Mouse (Mus musculus) embryonic facial prominence, embryonic 15.5 days (tissue): Measurements from ENCODE around the gene Sytl3. TPM values are rescaled to one million over a fixed set of nuclear protein-coding genes. Genes with fewer than 3 reads are reported as not detected.

Source experiments
- ATAC-seq: fragments of 200-750 bp; cut with Nextera tagmentation; 2 replicates; pipeline ENCODE4 v1.8.0; 2017; ENCODE audit warnings: low read depth, moderate TSS enrichment; ENCODE audit not compliant: insufficient number of reproducible peaks, low FRiP score, low TSS enrichment
- H3K27ac ChIP-seq: fragments of 300-500 bp; sonication (generic); replicated peaks from 2 replicates; pipeline ENCODE4 v1.5.1; 2015; ENCODE audit warnings: mild to moderate bottlenecking, inconsistent platforms
- H3K27me3 ChIP-seq: fragments of 300-500 bp; sonication (generic); 2 replicates; pipeline ENCODE4 v1.6.1; 2015; ENCODE audit warnings: inconsistent platforms
- H3K36me3 ChIP-seq: fragments of 300-500 bp; sonication (generic); 2 replicates; pipeline ENCODE4 v1.6.1; 2015; ENCODE audit warnings: mild to moderate bottlenecking, inconsistent platforms
- H3K4me1 ChIP-seq: fragments of 300-500 bp; sonication (generic); 2 replicates; pipeline ENCODE4 v1.6.1; 2015; ENCODE audit warnings: inconsistent platforms
- H3K4me2 ChIP-seq: fragments of 300-500 bp; sonication (generic); replicated peaks from 2 replicates; pipeline ENCODE4 v1.6.1; 2015; ENCODE audit warnings: mild to moderate bottlenecking, inconsistent platforms
- H3K4me3 ChIP-seq: fragments of 300-500 bp; sonication (generic); replicated peaks from 2 replicates; pipeline ENCODE4 v1.5.1; 2015; ENCODE audit warnings: mild to moderate bottlenecking, inconsistent platforms
- H3K9ac ChIP-seq: fragments of 300-500 bp; sonication (generic); 2 replicates; pipeline ENCODE4 v1.6.1; 2015; ENCODE audit warnings: inconsistent platforms
- H3K9me3 ChIP-seq: fragments of 300-500 bp; sonication (generic); replicated peaks from 2 replicates; pipeline ENCODE4 v1.6.1; 2016; ENCODE audit warnings: inconsistent platforms
- WGBS: fragments of 180-500 bp; shearing (Covaris S2); methylation state at CpG from one replicate; pipeline ENCODE4 v1.1.7; 2015; 5-methylcytosine and 5-hydroxymethylcytosine counted together
- polyA plus RNA-seq: library from polyadenylated mRNA; unstranded; fragments of >200 nt; fragmentation: Nextera tagmentation; extraction: Ambion mirVana; gene quantifications from 2 replicates; pipeline ENCODE4 v1.2.1, GENCODE M21; 2015

Sytl3 gene
- polyA plus RNA-seq, 1 experiment from 2014 or later = 1.3 TPM

DNA sequence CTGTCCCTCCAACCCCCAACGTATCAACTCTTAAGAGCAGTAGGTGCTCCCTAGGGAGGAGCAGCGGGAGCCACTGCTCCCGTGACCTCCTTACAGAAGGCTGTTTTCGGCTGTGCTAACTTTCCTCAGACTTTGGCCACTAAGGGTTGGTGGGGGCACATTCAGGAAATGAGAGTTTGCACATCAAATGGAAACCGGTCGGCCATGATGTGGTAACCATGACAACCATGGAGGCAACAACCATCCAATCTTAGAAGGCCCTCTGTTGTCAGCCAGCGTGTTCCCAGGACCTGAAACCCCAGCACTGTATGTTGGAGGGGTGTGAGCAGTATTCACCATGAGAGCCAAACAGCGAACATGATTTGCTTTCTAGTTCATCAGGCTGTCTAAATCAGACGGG, 116.3 kb downstream of the Sytl3 start:
- Histone ChIP-seq H3K27ac (no peak overlapping the region), H3K36me3 (no peaks in the 10 kb centered on the region), H3K27me3 (peaks cover 4% of the 10 kb centered on the region; the same call in 1 of the 2 replicates), H3K4me2 (no peak overlapping the region), H3K9ac (no peak overlapping the region), H3K4me1 (peaks cover 18% of the 10 kb centered on the region), H3K9me3 (no peaks in the 10 kb centered on the region), H3K4me3 (no peak overlapping the region)
- ATAC-seq = no peak
- WGBS = 78% methylated on average over 9 of the region's 9 CpGs

DNA sequence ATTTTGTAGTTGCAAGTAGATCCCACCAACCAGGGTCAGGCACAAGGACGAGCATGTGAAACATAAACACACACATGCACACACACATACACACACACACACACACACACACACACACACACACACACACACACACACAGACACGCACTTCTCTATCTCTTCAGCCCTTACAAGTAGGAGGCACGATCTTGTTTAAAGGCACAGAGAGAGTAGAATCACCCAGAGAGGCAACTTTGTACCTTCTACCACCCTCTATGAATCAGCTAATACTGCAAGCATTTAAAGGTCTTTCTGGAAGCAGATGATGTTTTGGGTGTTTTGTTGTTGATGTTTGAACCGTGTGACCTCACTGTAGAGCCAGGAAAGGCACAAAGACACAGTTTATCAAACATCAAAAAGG, 116.8 kb downstream of the Sytl3 start:
- Histone ChIP-seq H3K4me3 (no peak overlapping the region), H3K27me3 (peaks cover 8% of the 10 kb centered on the region; the same call in 1 of the 2 replicates), H3K4me2 (no peak overlapping the region), H3K9ac (no peak overlapping the region), H3K27ac (no peak overlapping the region), H3K36me3 (no peaks in the 10 kb centered on the region), H3K4me1 (peaks cover 21% of the 10 kb centered on the region), H3K9me3 (no peaks in the 10 kb centered on the region)
- WGBS = 72% methylated on average over 4 of the region's 4 CpGs
- ATAC-seq = no peak

DNA sequence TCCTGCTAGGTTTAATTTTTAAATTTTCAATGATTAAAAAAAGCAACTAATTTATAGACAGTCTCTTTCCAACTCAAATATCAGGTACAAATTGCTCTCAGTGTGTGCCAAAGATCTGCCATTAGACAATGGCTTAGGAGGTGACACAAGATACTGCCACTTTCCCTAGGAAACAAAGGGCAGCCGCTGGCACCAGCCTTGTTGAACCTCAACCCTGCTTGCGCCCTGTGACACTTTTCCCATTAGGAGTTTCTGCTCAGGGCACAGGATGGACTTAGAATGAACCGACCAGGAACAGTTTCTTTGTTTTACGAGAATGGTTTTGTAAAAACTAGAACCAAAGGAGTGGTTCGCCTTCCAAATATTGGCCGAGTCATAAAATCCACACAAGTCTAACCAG, 117.2 kb downstream of the Sytl3 start:
- Histone ChIP-seq H3K9me3 (no peaks in the 10 kb centered on the region), H3K36me3 (no peaks in the 10 kb centered on the region), H3K4me1 (peaks cover 21% of the 10 kb centered on the region), H3K27ac (no peak overlapping the region), H3K27me3 (peaks cover 13% of the 10 kb centered on the region), H3K4me2 (no peak overlapping the region), H3K9ac (no peak overlapping the region), H3K4me3 (no peak overlapping the region)
- ATAC-seq = no peak
- 61% methylated on average over 6 of the region's 6 CpGs for WGBS

DNA sequence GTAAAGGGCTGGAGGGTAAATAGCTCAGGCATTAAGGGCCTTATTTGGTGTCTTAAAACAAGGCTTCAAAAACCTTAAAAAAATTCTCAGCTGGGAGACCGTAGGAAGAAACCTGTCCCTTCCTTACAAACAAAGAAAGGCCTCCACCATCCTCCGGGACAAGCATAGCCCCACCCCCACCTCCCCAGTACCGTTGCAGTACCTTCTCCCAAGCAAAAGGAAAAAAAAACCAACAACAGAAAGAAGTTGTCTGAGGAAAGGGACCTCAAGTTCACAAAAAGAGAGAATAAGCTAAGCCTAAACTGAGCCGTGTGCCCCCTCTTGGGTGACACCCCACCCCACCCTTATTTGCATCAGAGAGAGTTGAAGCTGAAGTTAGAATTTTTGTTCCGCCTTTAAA, 117.7 kb downstream of the Sytl3 start:
- H3K9ac ChIP-seq = no peak overlapping the region
- no peak overlapping the region for H3K4me2 ChIP-seq
- no peak overlapping the region for H3K27ac ChIP-seq
- H3K27me3 ChIP-seq = peaks cover 16% of the 10 kb centered on the region
- no peaks in the 10 kb centered on the region for H3K36me3 ChIP-seq
- no peaks in the 10 kb centered on the region for H3K9me3 ChIP-seq
- no peak for ATAC-seq
- H3K4me1 ChIP-seq = peaks cover 21% of the 10 kb centered on the region
- no peak overlapping the region for H3K4me3 ChIP-seq
- 44% methylated on average over 5 of the region's 5 CpGs for WGBS

DNA sequence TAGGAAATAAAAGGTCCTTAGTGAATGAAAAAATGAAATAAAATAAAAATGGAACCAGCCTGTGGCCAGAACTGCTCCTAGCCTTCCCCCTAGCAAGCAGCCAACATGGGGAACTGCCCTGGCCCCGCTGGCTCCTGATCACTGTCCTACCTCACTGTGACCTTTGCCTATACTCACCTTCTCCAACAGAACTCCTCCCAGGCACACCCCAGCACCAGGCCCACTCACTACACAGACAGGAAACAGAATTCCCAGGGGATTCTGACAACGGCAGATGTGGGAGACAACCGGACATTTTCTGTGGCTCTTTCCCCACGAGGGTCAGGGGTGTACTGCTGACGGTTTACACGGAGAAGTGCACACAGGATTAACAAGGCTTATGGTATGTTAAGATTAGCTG, 118.2 kb downstream of the Sytl3 start:
- WGBS = 57% methylated on average over 6 of the region's 6 CpGs

DNA sequence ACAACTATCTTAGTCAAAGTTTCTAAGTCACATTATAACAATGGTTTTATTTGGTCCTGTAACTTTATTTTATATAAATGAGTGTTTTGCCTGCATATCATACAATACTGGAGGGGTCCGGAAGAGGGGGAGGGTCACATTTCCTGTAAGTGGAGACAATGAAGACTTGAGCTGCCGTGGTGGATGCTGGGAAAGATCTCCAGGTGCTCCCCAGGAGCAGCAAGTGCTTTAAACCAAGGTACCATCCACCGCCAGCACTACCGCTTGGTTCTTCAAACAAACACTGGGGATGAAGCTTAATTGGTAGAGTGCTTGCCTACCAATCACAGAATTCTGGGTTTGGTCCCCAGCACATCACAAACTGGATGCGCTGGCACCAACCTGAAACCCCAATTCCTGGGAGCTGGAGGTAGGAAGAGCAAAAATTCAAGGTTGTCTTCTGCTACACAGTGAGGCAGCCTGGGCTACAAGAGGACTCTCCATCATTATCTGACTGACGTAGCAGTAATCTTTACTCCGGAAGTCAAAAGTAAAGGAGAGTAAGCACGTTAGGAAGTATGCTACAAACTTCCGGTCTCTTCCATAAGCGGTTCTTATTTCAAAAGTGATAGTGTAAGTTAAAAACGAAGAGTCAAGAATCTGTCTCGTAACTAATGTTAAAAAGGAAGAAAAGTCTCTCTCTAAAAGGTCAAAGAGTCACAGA, 118.9 kb downstream of the Sytl3 start:
- 58% methylated on average over 12 of the region's 12 CpGs for WGBS
- no peaks in the 10 kb centered on the region for H3K9me3 ChIP-seq
- ATAC-seq = no peak
- H3K27ac ChIP-seq = no peak overlapping the region
- H3K36me3 ChIP-seq = no peaks in the 10 kb centered on the region
- no peak overlapping the region for H3K9ac ChIP-seq
- H3K4me2 ChIP-seq = peak overlapping the region; percentile 90; the same call in 1 of the 2 replicates
- no peak overlapping the region for H3K4me3 ChIP-seq
- H3K27me3 ChIP-seq = peaks cover 16% of the 10 kb centered on the region
- peaks cover 28% of the 10 kb centered on the region for H3K4me1 ChIP-seq

More for the DNA sequence above, 118.2 kb downstream of the Sytl3 start:
- Histone ChIP-seq H3K9ac (no peak overlapping the region), H3K4me2 (no peak overlapping the region), H3K36me3 (no peaks in the 10 kb centered on the region), H3K4me3 (no peak overlapping the region), H3K4me1 (peaks cover 24% of the 10 kb centered on the region), H3K27me3 (peaks cover 16% of the 10 kb centered on the region), H3K9me3 (no peaks in the 10 kb centered on the region), H3K27ac (no peak overlapping the region)
- no peak for ATAC-seq

DNA sequence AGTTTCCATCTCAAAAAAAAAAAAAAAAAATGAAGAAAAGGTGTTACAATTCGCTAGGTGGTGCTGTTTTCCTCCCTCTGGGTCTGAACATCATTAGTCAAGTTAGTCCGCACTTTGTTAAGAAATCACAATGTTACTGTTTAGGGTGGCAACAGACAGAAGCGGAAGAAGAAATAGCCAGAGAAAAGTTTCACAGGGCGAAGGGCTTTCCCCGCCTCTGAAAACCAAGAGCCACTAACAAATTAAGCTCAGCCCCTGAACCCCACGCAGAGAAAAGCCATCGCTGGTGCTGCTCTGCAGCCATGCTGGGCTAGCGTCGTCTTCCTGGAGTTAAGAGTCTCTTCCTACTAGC, 119.4 kb downstream of the Sytl3 start:
- under 1% methylated on average over 9 of the region's 9 CpGs for WGBS
- H3K9ac ChIP-seq = no peak overlapping the region
- peaks cover 16% of the 10 kb centered on the region for H3K27me3 ChIP-seq
- peak overlapping the region; percentile 44 for H3K4me3 ChIP-seq
- peak overlapping the region; percentile 74 for H3K27ac ChIP-seq
- no peaks in the 10 kb centered on the region for H3K36me3 ChIP-seq
- H3K4me1 ChIP-seq = peaks cover 29% of the 10 kb centered on the region
- no peaks in the 10 kb centered on the region for H3K9me3 ChIP-seq
- peak overlapping the region; percentile 90 for H3K4me2 ChIP-seq
- ATAC-seq = no peak

DNA sequence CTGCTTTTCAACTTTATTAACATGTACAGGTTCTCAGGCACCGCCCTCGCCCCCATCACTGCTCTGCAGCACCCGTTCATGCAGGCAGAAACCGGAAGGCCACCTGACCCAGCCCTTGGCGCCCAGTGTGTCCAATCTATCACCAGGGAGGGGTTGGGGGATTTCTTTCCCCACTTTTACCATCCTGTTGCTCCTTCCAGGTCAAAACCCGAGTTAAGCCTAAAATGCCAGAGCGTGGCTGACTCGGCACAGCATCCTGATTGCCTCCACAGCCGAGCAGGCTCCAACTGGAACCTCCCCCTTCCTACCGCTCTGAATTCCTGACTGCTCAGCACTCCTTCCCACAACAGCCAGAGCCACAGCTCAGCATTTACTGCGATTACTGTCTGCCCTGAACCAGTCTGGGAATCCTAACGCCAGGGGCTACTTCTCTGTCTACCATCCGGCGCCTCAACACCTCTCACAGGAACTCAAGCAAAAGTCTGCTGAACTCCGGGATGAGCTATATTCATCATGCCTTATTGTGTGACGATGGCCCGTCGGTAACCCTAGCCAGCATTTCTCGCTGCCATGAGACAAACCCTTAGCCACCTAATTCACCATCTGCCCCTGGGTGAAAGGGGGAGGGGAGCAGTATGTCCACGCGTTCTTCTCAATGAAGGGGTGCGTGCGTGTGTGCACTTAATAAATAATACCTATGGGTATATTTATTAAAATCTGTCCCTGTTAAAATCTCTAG, 120.0 kb downstream of the Sytl3 start:
- Histone ChIP-seq H3K27me3 (peaks cover 16% of the 10 kb centered on the region), H3K4me2 (peak overlapping the region; percentile 90), H3K4me3 (peak overlapping the region; percentile 44), H3K4me1 (peaks cover 33% of the 10 kb centered on the region), H3K36me3 (no peaks in the 10 kb centered on the region), H3K9me3 (no peaks in the 10 kb centered on the region), H3K9ac (no peak overlapping the region), H3K27ac (peak overlapping the region; percentile 74)
- 0 out of 2 replicates have a peak, but pooled peaks have one; percentile 58 for ATAC-seq
- WGBS = 4% methylated on average over 23 of the region's 23 CpGs

DNA sequence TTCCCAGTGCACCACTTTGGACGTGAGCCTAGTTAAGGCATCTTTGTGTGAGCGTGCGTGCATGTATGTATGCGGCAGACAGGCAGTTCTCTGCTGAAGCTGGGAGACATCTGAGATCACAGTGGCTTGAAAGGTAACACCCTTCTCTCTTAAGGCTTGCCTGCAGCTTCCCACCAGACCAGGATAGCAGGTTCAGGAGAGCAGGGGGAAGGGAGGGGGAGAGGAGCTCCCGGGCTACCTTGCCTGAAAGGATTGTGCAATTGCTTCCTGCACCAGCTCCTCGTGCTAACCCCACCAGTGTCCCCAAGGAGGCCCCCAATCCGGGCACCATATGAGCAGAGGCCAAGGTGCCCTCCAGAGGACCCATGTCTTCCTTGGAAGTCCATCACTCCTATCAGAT, 120.7 kb downstream of the Sytl3 start:
- H3K4me2 ChIP-seq = peak overlapping the region; percentile 90
- H3K27ac ChIP-seq = peak overlapping the region; percentile 74
- peaks cover 16% of the 10 kb centered on the region for H3K27me3 ChIP-seq
- peak overlapping the region; percentile 80 for H3K4me3 ChIP-seq
- H3K36me3 ChIP-seq = no peaks in the 10 kb centered on the region
- H3K9me3 ChIP-seq = no peaks in the 10 kb centered on the region
- 19% methylated on average over 7 of the region's 7 CpGs for WGBS
- peaks cover 33% of the 10 kb centered on the region for H3K4me1 ChIP-seq
- H3K9ac ChIP-seq = no peak overlapping the region
- ATAC-seq = peak; percentile 49

DNA sequence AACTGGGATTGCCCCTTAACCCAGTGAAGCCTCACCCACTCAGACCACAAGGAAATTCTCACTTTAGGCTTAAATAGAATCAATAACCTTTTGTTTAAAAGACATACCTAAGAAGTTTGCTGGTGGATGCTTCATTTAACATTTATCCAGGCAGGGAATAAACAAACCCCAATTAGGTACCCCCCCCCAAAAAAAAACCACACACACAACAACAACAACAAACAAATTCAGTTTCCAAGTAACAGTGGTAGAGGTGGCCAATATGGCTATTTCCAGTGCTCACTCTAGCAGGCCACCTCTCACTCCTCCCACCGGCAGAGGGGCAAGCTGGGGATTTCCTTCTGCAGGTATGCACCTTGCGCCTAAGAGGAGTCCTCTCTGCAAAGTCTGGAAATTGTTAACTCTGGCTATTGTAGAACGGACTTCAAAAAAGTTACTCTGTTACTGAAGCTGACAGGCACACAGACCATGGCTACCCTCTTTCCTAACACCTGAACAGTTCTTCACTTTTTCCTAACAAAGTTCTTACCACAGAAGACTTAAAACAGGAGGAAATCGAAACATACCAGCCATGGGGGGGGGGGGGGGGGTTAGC, 121.7 kb downstream of the Sytl3 start:
- peaks cover 33% of the 10 kb centered on the region for H3K4me1 ChIP-seq
- H3K4me2 ChIP-seq = peak overlapping the region; percentile 90
- H3K9ac ChIP-seq = no peak overlapping the region
- WGBS = 49% methylated on average over 4 of the region's 4 CpGs
- H3K4me3 ChIP-seq = peak overlapping the region; percentile 80; the same call in 1 of the 2 replicates
- peaks cover 16% of the 10 kb centered on the region for H3K27me3 ChIP-seq
- ATAC-seq = no peak
- H3K36me3 ChIP-seq = no peaks in the 10 kb centered on the region
- H3K9me3 ChIP-seq = no peaks in the 10 kb centered on the region
- no peak overlapping the region for H3K27ac ChIP-seq

DNA sequence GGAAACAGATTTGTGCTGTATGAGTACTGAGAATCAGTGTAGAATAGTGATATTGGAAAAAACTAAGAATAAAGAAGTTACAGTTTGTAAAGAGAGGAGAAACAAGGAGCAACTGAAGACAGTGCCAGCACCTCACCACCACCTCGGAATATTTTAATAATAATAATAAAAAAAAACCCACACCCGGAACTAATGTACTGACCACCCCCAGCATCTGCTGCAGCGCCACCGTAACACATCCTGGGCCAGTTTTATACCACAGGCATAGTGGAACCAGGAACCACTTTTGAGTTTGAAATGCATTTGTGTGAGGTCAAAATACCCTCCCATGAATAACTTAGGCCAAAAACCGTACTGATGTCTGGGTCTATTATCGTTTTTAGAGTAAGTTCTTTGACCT, 122.4 kb downstream of the Sytl3 start:
- ATAC-seq = no peak
- peaks cover 16% of the 10 kb centered on the region for H3K27me3 ChIP-seq
- peaks cover 33% of the 10 kb centered on the region for H3K4me1 ChIP-seq
- no peaks in the 10 kb centered on the region for H3K36me3 ChIP-seq
- WGBS = 45% methylated on average over 6 of the region's 6 CpGs
- H3K27ac ChIP-seq = no peak overlapping the region
- H3K9me3 ChIP-seq = no peaks in the 10 kb centered on the region
- H3K4me3 ChIP-seq = peak overlapping the region; percentile 80
- H3K4me2 ChIP-seq = peak overlapping the region; percentile 90
- no peak overlapping the region for H3K9ac ChIP-seq
